Mouse (Mus musculus) myocyte (in vitro differentiated cells): ENCODE data around the gene Xntrpc.

ENCODE experiments used
- E2F4 ChIP-seq: IDR thresholded peaks from one replicate; pipeline ENCODE4 v1.6.1; 2011; ENCODE audit warnings: mild to moderate bottlenecking, control low read depth, moderate library complexity; ENCODE audit not compliant: insufficient read depth
- MYOG ChIP-seq, 3 experiments: IDR thresholded peaks; one replicate each; pipeline ENCODE4 v1.6.1; 2011; ENCODE audit warnings: control low read depth in 2 of 3, low read depth in 2 of 3, mild to moderate bottlenecking in 2 of 3; ENCODE audit not compliant: insufficient read length in 2 of 3, control insufficient read depth in 1 of 3, insufficient read depth in 1 of 3
- TCF3 ChIP-seq: IDR thresholded peaks from one replicate; pipeline ENCODE4 v1.6.1; 2011; ENCODE audit warnings: low read depth, control low read depth; ENCODE audit not compliant: insufficient read length

- TF ChIP-seq MYOG (IDR thresholded peaks at IDR 0.05; ENCODE audit: control insufficient read depth in 1 of 3, insufficient read depth in 1 of 3, insufficient read length in 2 of 3, low read depth in 2 of 3) (no peak), TCF3 (no peak), E2F4 (no peak)
Observed at GRCm38 (mm10) chr7:102018590-102018989, 46.9 kb upstream of the Xntrpc start, which contains the start of gene Il18bp.
